Mouse (Mus musculus) cerebellum, adult 8-10 months (tissue): ENCODE data around the gene Fnip1.

ENCODE experiments used
- DNase-seq: peaks from one replicate; pipeline ENCODE4 v3.0.0; 2022

Fnip1 gene

DNA sequence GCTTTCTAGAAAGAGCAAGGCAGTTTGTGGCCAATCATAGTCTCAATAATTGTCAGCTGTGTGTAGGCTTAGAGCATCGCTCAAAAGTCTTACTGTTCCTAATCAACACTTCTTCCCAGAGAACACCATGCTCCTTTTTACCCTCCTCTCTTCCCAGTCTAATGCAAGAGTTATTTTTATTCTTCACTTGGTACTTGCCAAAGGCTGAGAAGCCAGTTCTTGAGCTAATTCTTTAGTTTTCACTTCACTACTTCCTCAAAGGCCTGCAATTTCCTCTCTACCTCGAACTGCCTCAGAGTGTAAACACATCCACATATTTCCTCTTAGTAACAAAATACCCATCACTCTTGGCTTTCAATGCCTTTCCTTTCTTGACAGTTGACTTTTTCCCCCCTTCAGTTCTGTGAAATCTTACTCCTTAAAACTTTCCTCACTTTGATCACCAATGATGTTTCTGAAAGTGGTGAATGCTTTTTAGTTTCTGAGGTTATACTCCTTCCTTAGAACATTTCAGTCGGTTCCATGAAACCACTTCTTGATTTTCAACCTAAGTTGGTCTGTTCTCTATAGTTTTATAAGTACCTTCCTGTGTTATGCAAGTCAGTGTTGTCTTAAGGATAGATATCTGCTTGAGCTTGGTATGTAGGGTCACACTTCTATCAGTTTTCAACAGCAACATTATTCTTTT is 26.7 kb downstream of the Fnip1 start:
- no peak for DNase-seq

DNA sequence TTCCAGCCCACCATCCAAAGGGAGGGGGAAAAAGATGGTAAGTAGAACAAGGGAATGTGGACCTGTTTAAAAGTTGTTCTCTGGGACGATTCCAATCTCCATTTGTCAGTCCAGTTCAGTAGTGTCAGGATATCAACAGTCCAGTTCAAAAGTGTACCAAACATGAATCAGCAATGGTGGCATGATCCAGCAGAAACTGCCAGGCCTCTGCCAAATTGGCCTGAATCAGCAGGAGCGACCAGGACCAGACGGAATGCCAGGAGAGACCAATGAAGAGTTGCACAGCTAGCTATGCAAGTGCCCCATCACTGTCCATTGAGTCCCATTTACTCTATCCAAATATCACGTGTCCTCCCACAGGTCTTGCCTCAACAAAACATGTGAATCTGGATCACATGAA is 34.2 kb downstream of the Fnip1 start:
- DNase-seq: no peak

GRCm38 (mm10) chr11:54478414-54478813 is 40.4 kb downstream of the Fnip1 start:
- DNase-seq: no peak

DNA sequence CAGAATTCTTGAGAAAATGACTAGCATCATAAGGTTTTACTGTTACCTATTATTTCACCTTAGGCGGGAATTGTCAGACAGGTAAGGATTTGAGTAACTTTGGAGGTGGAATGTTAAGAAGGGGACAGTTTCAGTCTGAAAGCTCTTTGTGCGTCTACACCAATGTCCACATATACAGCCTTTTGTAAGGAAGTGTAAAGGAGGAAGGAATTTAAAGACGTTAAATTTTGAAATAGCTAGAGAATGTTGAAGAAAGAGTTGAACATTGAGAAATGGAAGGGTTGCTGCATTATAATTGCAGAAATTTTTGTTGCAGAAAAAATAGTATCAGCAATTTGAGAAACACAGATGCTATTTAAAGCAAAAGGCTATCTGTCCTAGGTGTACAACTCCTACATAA is 48.0 kb downstream of the Fnip1 start:
- no peak for DNase-seq

DNA sequence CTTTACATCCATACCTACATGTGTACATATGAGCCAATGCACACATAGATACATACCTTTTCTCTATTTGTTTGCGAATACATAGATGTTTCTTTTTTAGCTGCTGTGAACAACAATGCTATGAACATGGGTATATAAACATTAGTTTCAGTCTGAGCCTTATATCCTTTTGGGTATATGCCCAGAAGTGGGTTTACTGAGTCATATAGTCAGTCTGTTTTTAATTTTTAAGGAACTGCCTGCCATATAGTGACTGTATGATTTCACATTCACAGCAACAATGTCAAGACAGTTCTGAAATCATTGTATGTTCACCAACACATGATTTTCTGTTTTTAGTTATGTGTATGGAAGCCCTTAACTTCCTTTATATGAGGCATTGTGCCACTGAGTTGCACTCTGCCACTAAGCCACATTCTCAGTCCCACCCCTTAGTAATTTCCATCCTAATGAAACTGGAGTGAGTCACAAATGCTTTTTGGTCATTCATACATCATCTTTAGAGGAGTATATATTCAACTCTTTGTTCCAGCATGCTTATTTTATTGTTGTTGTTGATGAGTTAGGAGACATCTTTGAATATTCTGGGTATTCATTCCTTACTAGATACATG is 54.1 kb downstream of the Fnip1 start:
- DNase-seq: no peak

- DNase-seq: no peak
Measured at GRCm38 (mm10) chr11:54492559-54492958, 54.6 kb downstream of the Fnip1 start.

- no peak for DNase-seq
Measured at GRCm38 (mm10) chr11:54499838-54500237, 61.8 kb downstream of the Fnip1 start.

DNA sequence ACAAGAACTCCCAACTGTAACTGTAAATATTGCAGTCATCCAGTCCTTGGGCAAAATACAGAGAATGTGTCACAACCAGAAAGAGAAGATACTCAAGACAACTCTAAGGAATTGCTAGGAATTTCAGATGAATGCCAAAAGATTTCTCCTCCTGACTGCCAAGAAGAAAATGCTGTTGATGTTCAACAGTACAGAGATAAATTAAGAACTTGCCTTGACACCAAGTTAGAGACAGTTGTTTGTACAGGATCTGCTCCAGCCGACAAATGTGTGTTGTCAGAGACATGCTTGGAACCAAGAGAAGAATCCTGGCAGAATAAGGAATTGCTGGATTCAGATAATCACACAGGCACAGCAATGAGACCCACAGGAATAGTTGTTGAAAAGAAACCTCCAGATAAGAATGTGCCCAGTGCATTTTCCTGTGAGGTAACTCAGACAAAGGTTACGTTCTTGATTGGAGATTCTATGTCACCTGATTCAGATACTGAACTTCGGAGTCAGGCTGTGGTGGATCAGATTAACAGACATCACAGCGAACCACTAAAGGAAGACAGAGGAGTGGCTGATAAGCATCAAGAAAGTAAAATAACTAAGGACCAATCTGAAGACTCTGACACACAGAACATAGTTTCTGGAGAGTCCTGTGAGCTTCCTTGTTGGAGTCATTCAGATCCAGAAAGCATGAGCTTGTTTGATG is 64.7 kb downstream of the Fnip1 start:
- no peak for DNase-seq

DNA sequence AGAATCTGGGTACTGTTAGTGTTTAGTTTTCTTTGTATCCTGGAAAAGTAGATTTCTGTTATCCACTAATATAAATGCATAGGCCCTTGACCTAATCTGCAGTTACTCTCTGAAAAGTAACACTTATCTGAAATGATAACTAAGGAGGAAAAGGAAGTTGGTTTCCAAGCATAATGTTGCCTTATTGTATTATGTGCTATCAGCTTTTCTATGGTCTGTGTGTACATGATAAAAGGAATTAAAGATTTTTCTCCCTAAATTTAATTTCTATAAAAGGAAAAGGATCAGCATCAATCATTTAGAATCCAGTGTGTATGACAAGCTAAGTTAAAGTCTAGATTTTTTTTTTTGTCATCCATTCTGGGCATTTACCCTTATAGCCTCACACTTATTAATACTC is 75.6 kb downstream of the Fnip1 start:
- DNase-seq: no peak

DNA sequence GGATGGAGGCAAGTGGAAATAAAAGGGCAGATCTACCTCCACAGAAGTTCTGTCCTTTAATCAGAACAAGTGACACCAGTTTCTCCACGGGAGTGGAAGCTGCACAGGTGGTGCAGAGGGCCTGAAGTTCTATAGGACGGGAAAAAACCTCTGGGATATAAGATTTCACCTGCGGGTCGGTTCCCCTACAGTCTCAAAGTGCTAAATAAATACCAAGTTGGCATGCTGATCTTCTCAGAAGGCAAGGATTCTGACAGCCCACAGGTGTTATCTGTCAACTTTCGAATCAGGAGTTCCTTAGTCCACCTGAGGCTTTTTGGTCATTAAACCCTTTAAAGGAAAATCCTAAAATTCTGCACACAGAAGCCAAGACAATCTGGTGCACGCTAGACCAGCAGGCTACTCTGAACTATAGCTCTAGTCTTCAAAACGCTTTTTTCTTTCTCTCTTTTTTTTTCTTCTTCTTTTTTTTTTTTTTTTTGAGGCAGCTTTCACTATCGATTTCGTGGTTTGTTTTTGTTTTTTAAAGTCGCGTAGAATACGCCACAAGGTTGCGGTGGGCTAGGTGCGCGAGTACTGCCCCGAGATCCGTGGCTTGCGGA is 84.0 kb downstream of the Fnip1 start:
- DNase-seq: peak; percentile 27

DNA sequence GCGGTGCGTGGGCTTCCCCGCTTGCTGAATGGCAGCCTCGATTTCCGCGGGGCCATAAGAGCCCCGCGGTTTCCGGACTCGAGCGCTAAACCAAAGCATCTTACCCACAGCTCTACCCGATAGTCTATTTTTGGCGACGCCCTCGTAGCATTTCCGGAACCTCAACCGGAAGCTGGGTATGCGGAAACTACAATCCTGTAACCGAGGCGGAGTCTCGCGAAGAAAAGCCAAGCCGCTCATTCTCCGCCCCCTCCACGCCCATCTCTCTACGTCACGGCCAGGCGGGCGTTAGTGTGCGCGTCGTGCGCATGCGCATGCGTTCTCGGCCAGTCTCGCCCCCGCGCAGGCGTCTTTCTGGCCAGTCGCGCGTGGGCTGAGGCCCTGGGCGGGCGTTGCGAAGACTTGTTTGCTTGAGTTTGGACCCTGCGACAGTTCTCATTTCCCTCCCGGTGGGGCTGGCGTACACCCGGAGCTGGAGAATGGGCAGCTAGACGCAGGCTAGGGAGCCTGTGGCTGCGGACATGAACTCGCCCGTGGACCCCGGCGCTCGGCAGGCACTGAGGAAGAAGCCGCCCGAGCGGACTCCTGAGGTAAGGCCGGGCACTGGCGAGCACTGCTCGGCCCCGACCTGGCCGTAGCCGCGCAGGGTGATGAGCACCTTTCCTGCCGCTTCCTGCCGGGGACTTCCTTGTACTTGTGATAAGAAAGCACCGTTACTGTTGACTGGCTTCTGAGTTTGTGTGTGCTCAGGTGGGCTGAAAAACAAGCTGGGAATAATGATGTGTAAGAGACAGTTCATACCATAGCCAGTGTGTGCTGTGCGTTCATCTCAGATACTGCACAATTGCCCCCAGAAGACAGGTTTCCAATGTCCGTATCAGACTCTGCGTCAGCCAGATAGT is 84.8 kb downstream of the Fnip1 start, which contains the start of gene Rapgef6:
Gene Rapgef6, plus strand, starts transcription at position 319 of the 902 bp plus-strand sequence.
- peak; percentile 98 for DNase-seq

GRCm38 (mm10) chr11:54523431-54524001 is 85.5 kb downstream of the Fnip1 start:
- no peak for DNase-seq

GRCm38 (mm10) chr11:54528002-54528401 is 90.0 kb downstream of the Fnip1 start:
- DNase-seq: no peak

DNA sequence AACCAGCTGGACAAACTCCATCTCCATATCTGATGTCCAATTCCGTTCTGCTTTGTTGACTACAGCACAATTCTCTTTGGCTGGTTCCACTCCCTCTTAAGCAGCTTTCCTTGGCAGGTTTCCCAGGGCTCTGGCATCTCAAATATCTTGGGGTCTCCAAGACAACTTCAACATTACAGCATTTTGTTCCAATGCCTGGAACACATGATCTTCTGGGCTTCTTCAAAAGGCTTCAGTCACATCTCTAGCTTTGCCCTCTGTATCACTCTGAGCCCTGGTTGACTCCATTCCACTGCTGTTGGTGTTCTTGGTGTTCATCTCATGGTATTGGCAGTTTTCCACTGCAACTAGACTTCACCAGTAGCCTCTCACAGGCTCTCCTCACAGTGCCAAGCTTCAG is 92.4 kb downstream of the Fnip1 start:
- DNase-seq: no peak

GRCm38 (mm10) chr11:54530916-54531315 is 92.9 kb downstream of the Fnip1 start:
- no peak for DNase-seq

- no peak for DNase-seq
Measured at GRCm38 (mm10) chr11:54533834-54534233, 95.8 kb downstream of the Fnip1 start.

GRCm38 (mm10) chr11:54534871-54535270 is 96.9 kb downstream of the Fnip1 start:
- peak; percentile 73 for DNase-seq

GRCm38 (mm10) chr11:54539031-54539430 is 101.0 kb downstream of the Fnip1 start:
- DNase-seq: no peak

DNA sequence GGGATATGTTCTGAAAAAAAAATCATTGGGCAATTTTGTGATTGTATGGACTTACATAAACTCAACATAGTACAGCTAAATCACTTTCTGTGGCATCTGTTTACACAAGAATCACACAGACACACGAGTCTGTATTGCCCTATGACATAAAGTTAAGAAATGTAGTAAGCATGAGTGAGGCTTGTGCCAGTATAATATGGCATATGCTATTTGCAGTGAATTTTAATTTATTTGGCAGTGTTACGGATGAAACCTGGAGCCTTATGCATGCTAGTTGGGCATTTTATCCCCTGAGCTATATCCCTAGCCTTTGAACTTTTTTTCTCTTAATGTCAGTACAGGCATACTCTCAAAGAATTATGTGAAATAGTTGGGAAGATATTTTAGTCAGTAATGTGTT is 101.5 kb downstream of the Fnip1 start:
- no peak for DNase-seq

DNA sequence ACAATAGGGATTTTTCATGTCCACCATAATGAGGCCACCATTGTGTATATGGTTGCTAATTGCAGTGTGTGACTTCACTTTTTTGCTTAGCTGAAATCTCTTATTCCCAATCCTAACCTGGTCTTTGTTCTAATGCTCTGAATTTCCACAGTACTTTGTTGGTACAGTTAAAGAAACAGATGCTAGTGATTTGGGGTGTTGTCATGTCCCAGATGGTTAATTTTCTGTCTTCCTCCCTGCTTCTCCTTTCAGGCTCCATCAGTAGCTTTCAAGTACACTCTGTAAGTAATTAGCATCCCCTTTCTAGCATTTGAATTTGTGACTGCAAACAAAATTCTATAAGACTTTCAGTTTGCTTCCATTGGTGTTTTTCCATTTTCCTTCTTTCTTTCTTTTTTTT is 102.3 kb downstream of the Fnip1 start:
- DNase-seq: no peak

GRCm38 (mm10) chr11:54542414-54542813 is 104.4 kb downstream of the Fnip1 start:
- DNase-seq: no peak

- DNase-seq: no peak
Measured at GRCm38 (mm10) chr11:54554970-54555369, 117.0 kb downstream of the Fnip1 start.
